Comparison of ENCODE assay signal across 30 mouse cellular contexts in the genomic region with DNA sequence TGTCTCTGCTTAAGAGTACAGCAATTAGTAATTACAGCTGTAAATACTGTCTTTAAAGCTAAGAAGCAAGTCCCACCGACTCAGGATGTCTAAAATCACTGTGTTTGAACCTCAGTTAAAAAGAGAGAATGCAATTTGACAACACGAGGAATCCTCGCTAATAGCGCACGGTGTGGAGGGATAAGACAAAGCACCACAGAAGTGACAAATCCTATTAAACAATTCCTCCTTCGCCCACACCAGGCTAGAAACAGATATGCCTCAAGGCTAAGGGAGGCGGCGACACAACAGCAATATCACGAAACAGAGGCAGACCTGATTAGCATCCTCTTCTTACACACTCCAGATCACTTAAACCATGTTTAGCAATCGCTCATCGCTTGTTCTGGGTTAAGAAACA.
DNase-seq lines count a peak whose midpoint lies in the region; ATAC-seq lines count a peak whose summit lies in the region.
"Had no signal": no experiment of that assay in that cellular context is flagged by ENCODE, and none has a peak within 500 bp of the region (broad histone marks: within the 10 kb centered on the region; RNA-seq: fewer than 3 reads in every experiment).

No protein-coding gene starts in this region.

- DNase-seq in midbrain, embryonic 11.5 days (ENCODE audit: low spot score, missing footprints): no peak
- no peak for DNase-seq in spleen, postnatal 10 days (ENCODE audit: low spot score in 2 of 2)
- DNase-seq in thymus, adult 18-20 months: no peak
- DNase-seq: adrenal gland, postnatal 10 days; cerebellum, adult 11 months; cerebellum, adult 9-11 months; embryo, embryonic 11 days; gastrocnemius, postnatal 14 days; heart, postnatal 36 days; kidney, adult 11 months; kidney, postnatal 25 days; lung, embryonic 14.5 days; right cerebral cortex, postnatal 14 days; thymus, postnatal 14 days had no signal

- H3K4me1 ChIP-seq in forebrain, embryonic 16.5 days (replicated peaks; ENCODE audit: control insufficient read depth, insufficient read depth, low read length): peaks cover 26% of the 10 kb centered on the region
- peaks cover 47% of the 10 kb centered on the region for H3K4me1 ChIP-seq in forebrain, embryonic 15.5 days
- peaks cover 32% of the 10 kb centered on the region for H3K4me1 ChIP-seq in midbrain, embryonic 12.5 days
- peaks cover 2% of the 10 kb centered on the region; the same call in 1 of the 2 replicates for H3K4me1 ChIP-seq in midbrain, embryonic 11.5 days (ENCODE audit: control insufficient read depth, insufficient read depth, low read length)
- peaks cover 47% of the 10 kb centered on the region for H3K4me1 ChIP-seq in neural tube, embryonic 13.5 days (replicated peaks)
- H3K4me1 ChIP-seq in neural tube, embryonic 15.5 days: peaks cover 36% of the 10 kb centered on the region
- H3K4me1 ChIP-seq: liver, embryonic 15.5 days had no signal

- no peak overlapping the region for H3K9ac ChIP-seq in forebrain, embryonic 16.5 days (replicated peaks; ENCODE audit: low read depth, low read length)
- no peak overlapping the region for H3K9ac ChIP-seq in forebrain, embryonic 15.5 days (replicated peaks)
- no peak overlapping the region for H3K9ac ChIP-seq in midbrain, embryonic 12.5 days (replicated peaks)
- H3K9ac ChIP-seq in midbrain, embryonic 11.5 days (ENCODE audit: low read length): no peak overlapping the region
- no peak overlapping the region for H3K9ac ChIP-seq in neural tube, embryonic 13.5 days
- no peak overlapping the region for H3K9ac ChIP-seq in neural tube, embryonic 15.5 days (replicated peaks)
- H3K9ac ChIP-seq: embryonic facial prominence, embryonic 12.5 days; limb, embryonic 12.5 days; liver, embryonic 15.5 days; lung, embryonic 14.5 days; stomach, embryonic 15.5 days had no signal

- no peak overlapping the region for H3K4me3 ChIP-seq in forebrain, embryonic 16.5 days (replicated peaks; ENCODE audit: low read length)
- no peak overlapping the region for H3K4me3 ChIP-seq in forebrain, embryonic 15.5 days
- no peak overlapping the region for H3K4me3 ChIP-seq in midbrain, embryonic 12.5 days
- H3K4me3 ChIP-seq in midbrain, embryonic 11.5 days (ENCODE audit: low read depth, low read length): no peak overlapping the region
- H3K4me3 ChIP-seq in neural tube, embryonic 13.5 days: no peak overlapping the region
- no peak overlapping the region for H3K4me3 ChIP-seq in neural tube, embryonic 15.5 days (replicated peaks)
- H3K4me3 ChIP-seq: embryonic facial prominence, embryonic 12.5 days; forebrain, embryonic 10.5 days; layer of hippocampus, adult 2 months; left cerebral cortex, adult 2 months; limb, embryonic 12.5 days; liver, embryonic 15.5 days; stomach, embryonic 15.5 days had no signal

- no peaks in the 10 kb centered on the region for H3K36me3 ChIP-seq in forebrain, embryonic 16.5 days (ENCODE audit: control insufficient read depth, insufficient read depth)
- no peaks in the 10 kb centered on the region for H3K36me3 ChIP-seq in forebrain, embryonic 15.5 days
- H3K36me3 ChIP-seq in midbrain, embryonic 12.5 days: no peaks in the 10 kb centered on the region
- H3K36me3 ChIP-seq in midbrain, embryonic 11.5 days (ENCODE audit: control insufficient read depth, insufficient read depth, low read length): no peaks in the 10 kb centered on the region
- no peaks in the 10 kb centered on the region for H3K36me3 ChIP-seq in neural tube, embryonic 13.5 days
- no peaks in the 10 kb centered on the region for H3K36me3 ChIP-seq in neural tube, embryonic 15.5 days
- H3K36me3 ChIP-seq: embryonic facial prominence, embryonic 12.5 days; forebrain, embryonic 10.5 days; G1E; limb, embryonic 12.5 days; liver, embryonic 15.5 days; stomach, embryonic 15.5 days had no signal

- H3K27ac ChIP-seq in forebrain, embryonic 16.5 days (ENCODE audit: low read length): no peak overlapping the region
- H3K27ac ChIP-seq in forebrain, embryonic 15.5 days (replicated peaks): no peak overlapping the region
- peak overlapping the region; percentile 52; the same call in 1 of the 2 replicates for H3K27ac ChIP-seq in midbrain, embryonic 12.5 days (replicated peaks)
- no peak overlapping the region; the same call in 1 of the 2 replicates for H3K27ac ChIP-seq in midbrain, embryonic 11.5 days (ENCODE audit: low read depth, low read length)
- peak overlapping the region; percentile 42; the same call in 1 of the 2 replicates for H3K27ac ChIP-seq in neural tube, embryonic 13.5 days (replicated peaks)
- H3K27ac ChIP-seq in neural tube, embryonic 15.5 days (replicated peaks): no peak overlapping the region
- H3K27ac ChIP-seq: embryonic facial prominence, embryonic 12.5 days; forebrain, embryonic 10.5 days; layer of hippocampus, adult 2 months; left cerebral cortex, adult 2 months; limb, embryonic 12.5 days; liver, embryonic 15.5 days; stomach, embryonic 15.5 days had no signal

- H3K27me3 ChIP-seq in forebrain, embryonic 16.5 days (replicated peaks; ENCODE audit: control insufficient read depth, insufficient read depth, low read length): no peaks in the 10 kb centered on the region
- no peaks in the 10 kb centered on the region for H3K27me3 ChIP-seq in forebrain, embryonic 15.5 days
- no peaks in the 10 kb centered on the region for H3K27me3 ChIP-seq in midbrain, embryonic 12.5 days
- no peaks in the 10 kb centered on the region for H3K27me3 ChIP-seq in midbrain, embryonic 11.5 days (ENCODE audit: control insufficient read depth, insufficient read depth, low read length)
- H3K27me3 ChIP-seq in neural tube, embryonic 13.5 days: no peaks in the 10 kb centered on the region
- H3K27me3 ChIP-seq in neural tube, embryonic 15.5 days (replicated peaks): no peaks in the 10 kb centered on the region
- H3K27me3 ChIP-seq: embryonic facial prominence, embryonic 12.5 days; limb, embryonic 12.5 days; liver, embryonic 15.5 days; stomach, embryonic 15.5 days had no signal

- ATAC-seq in forebrain, embryonic 16.5 days: peak; percentile 31; the same call in 1 of the 2 replicates
- no peak for ATAC-seq in forebrain, embryonic 15.5 days (replicated peaks)
- no peak for ATAC-seq in midbrain, embryonic 12.5 days (ENCODE audit: low FRiP score, low read depth)
- no peak for ATAC-seq in midbrain, embryonic 11.5 days (ENCODE audit: low FRiP score)
- ATAC-seq in neural tube, embryonic 13.5 days (ENCODE audit: low read depth): no peak
- no peak for ATAC-seq in neural tube, embryonic 15.5 days (ENCODE audit: low FRiP score)
- ATAC-seq: inflammation-experienced regulatory T-cells, adult 6 months; Patski had no signal

- H3K9me3 ChIP-seq in forebrain, embryonic 16.5 days (ENCODE audit: control insufficient read depth, low read length): no peaks in the 10 kb centered on the region
- no peaks in the 10 kb centered on the region for H3K9me3 ChIP-seq in forebrain, embryonic 15.5 days
- H3K9me3 ChIP-seq in midbrain, embryonic 12.5 days: no peaks in the 10 kb centered on the region
- H3K9me3 ChIP-seq in midbrain, embryonic 11.5 days (ENCODE audit: control insufficient read depth, low read length): no peaks in the 10 kb centered on the region
- no peaks in the 10 kb centered on the region for H3K9me3 ChIP-seq in neural tube, embryonic 13.5 days
- H3K9me3 ChIP-seq in neural tube, embryonic 15.5 days (replicated peaks): no peaks in the 10 kb centered on the region
- H3K9me3 ChIP-seq: embryonic facial prominence, embryonic 12.5 days; forebrain, embryonic 10.5 days; G1E; limb, embryonic 12.5 days; liver, embryonic 15.5 days; stomach, embryonic 15.5 days had no signal

- WGBS in forebrain, embryonic 16.5 days: 48% methylated on average over 11 of the region's 11 CpGs
- WGBS in forebrain, embryonic 15.5 days: 43% methylated on average over 11 of the region's 11 CpGs
- WGBS in midbrain, embryonic 12.5 days: 53% methylated on average over 11 of the region's 11 CpGs
- 70% methylated on average over 11 of the region's 11 CpGs for WGBS in midbrain, embryonic 11.5 days
- WGBS in neural tube, embryonic 13.5 days: 45% methylated on average over 11 of the region's 11 CpGs
- 49% methylated on average over 11 of the region's 11 CpGs for WGBS in neural tube, embryonic 15.5 days

- H3K4me2 ChIP-seq in forebrain, embryonic 16.5 days (ENCODE audit: low read length): no peak overlapping the region
- H3K4me2 ChIP-seq in forebrain, embryonic 15.5 days (replicated peaks): no peak overlapping the region
- H3K4me2 ChIP-seq in midbrain, embryonic 12.5 days (replicated peaks): no peak overlapping the region
- no peak overlapping the region for H3K4me2 ChIP-seq in midbrain, embryonic 11.5 days
- H3K4me2 ChIP-seq in neural tube, embryonic 13.5 days: no peak overlapping the region; the same call in 1 of the 2 replicates
- no peak overlapping the region for H3K4me2 ChIP-seq in neural tube, embryonic 15.5 days
- H3K4me2 ChIP-seq: embryonic facial prominence, embryonic 12.5 days; heart, embryonic 11.5 days; limb, embryonic 12.5 days; liver, embryonic 15.5 days; lung, embryonic 14.5 days; stomach, embryonic 15.5 days had no signal

Comparison
In these comparisons a context has a peak if more than half of its experiments do, and no peak if none do; other contexts are left out.
1. H3K27ac ChIP-seq: peak in midbrain, embryonic 12.5 days (single experiment) and neural tube, embryonic 13.5 days (single experiment); none in forebrain, embryonic 16.5 days (single experiment), forebrain, embryonic 15.5 days (single experiment), midbrain, embryonic 11.5 days (single experiment) and neural tube, embryonic 15.5 days (single experiment).